Mouse (Mus musculus) 3134 (cell line): ENCODE data around the gene Coq7.

Experiments used
- DNase-seq: peaks from one replicate; pipeline ENCODE4 v3.0.0-alpha.2; 2011; ENCODE audit warnings: low spot score; ENCODE audit not compliant: insufficient read length; ENCODE audit errors: extremely low read depth

The Coq7 gene

DNA sequence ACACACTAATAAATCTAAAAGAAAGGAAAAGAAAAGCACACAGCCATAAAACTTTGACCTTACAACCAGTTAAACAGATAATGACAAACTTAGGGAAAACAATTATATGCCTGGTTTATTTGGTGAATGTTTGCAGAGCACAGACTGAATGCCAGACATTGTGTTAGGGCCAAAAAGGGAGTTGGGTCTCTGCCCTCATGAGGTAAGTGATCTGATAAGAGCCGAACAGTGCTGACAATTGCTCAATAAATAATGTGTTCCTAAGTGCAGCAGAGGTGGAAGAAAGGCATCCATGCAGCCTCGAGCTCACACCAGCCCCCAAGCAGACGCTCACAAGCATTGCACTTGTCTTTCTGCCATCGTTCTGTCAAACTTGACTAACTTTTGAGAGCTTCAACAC is 68.7 kb downstream of the Coq7 start:
- no peak for DNase-seq

DNA sequence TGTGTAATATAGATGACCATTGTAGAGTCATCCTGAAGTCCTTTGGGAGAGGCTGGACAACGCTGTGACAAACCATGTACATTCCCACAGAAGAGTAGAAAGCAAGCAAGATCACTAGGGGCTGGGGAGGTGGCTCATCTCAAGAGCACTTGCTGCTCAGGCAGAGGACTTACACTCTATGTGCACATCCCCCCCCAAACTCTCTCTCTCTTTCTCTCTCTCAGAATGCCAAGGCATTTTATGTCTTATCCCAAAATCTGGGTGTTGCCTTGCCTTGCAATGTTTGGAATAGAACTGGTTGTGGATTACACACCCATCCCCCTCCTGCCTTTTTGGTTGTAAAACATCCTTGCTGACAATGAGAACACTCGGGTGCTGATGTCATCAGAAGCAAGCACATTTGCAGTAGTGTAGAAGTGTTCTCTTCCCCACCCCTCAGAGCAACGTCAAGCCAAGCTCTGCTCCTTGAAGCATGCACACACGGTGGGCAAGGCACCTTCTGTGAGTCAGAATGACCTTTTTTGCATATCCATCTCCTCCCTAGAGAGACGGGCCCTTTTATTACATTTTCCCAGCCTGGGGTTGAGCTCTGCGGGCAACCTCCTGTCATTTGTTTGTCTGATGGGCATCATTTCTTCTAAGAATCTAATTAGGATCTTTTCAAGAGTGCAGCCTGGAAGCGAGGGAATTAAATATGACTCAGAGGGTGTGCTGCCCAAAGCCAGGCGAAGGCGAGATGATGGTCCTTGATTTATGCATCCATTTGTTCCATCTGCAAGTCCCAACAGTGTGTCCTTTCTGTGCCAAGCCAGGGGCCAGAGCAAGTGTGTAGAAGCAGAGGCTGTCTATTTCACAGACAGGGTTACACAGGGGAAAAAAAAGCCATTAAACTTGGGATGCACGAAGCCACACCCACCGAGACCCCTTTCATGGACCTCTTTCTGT is 70.1 kb downstream of the Coq7 start:
- no peak for DNase-seq

DNA sequence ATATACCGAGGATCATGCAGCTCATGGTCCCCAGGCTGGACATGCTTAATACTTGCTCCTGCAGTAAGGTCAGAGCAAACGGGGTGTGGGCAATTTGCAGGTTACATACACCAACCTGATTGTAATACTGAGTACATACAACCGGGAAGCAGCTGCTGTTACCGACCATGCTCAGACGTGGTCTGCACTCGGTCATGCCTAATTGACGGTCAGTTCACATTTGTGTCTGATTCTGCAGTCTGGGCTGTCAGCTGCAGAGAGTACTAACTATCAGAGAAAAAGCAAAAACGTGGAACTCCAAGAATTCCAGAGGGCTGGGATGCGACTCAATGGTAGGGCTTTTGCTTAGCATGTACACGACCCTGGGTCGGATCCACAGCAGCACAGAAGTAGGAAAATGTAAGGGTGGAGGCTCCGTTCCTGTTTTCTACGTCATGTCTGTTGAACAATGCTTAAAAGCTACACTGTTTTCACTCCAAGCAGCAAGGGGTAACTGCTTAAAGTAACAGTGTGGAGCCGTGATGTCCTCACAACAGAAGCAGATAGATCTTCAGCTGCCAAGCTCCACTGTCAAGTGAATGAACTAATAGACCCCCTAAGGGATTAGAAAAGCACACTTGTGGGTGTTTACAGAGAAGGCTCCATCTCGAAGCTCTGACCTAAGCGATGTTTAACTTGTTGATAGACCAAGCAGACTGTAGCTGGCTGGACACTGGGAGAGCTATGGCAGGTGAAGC is 71.6 kb downstream of the Coq7 start:
- DNase-seq: no peak
